In the genomic region with DNA sequence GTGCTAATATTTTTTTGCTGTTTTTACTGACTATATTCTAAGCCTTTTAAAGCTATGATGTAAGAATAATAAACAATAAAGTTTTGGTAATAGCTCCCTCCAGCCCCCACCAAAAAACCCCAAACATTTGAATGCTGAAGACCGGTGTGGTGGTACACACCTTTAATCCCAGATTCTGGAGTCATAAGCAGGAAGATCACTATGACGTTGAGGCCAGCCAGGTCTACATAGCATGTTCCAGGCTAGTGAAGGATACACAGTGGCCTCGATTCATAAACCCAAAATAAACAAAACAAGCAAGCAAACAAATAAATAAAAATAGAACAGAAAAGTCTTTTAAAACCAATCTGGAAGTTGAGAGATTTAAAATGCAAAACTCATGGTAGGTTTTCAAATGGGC, we compare ENCODE assay signal across 8 mouse cellular contexts. TPM values are rescaled to one million over a fixed set of nuclear protein-coding genes. Genes with fewer than 3 reads are reported as not detected.
DNase-seq lines count a peak whose midpoint lies in the region; ATAC-seq and TF ChIP-seq lines count a peak whose summit lies in the region.

No protein-coding gene starts in this region.

- H3K27ac ChIP-seq in lung, embryonic 14.5 days (ENCODE audit: low read depth) = no peak overlapping the region
- H3K27ac ChIP-seq in limb, embryonic 13.5 days = no peak overlapping the region
- H3K27ac ChIP-seq in stomach, embryonic 14.5 days (ENCODE audit: low read length) = no peak overlapping the region

- WGBS in lung, embryonic 14.5 days = 80% methylated on average over 3 of the region's 3 CpGs
- WGBS in limb, embryonic 13.5 days = 80% methylated on average over 3 of the region's 3 CpGs
- WGBS in stomach, embryonic 14.5 days = 76% methylated on average over 3 of the region's 3 CpGs

- peak overlapping the region; percentile 13 for H3K4me2 ChIP-seq in lung, embryonic 14.5 days
- peak overlapping the region; percentile 84 for H3K4me2 ChIP-seq in limb, embryonic 13.5 days (replicated peaks)
- 0 out of 2 replicates have a peak overlapping the region, but pooled peaks have one; percentile 21 for H3K4me2 ChIP-seq in stomach, embryonic 14.5 days (replicated peaks; ENCODE audit: low read depth, low read length)

- H3K4me3 ChIP-seq in lung, embryonic 14.5 days (ENCODE audit: low read depth, low read length) = no peak overlapping the region
- no peak overlapping the region for H3K4me3 ChIP-seq in limb, embryonic 13.5 days
- H3K4me3 ChIP-seq in stomach, embryonic 14.5 days (ENCODE audit: low read depth, low read length) = no peak overlapping the region

- TF ChIP-seq CTCF in lung, embryonic 14.5 days (IDR thresholded peaks at IDR 0.05; ENCODE audit: low read depth) = no peak

- peak; percentile 19; the same call in 1 of the 2 replicates for ATAC-seq in lung, embryonic 14.5 days (ENCODE audit: insufficient read depth)
- 0 out of 2 replicates have a peak, but pooled peaks have one; percentile 26 for ATAC-seq in limb, embryonic 13.5 days (ENCODE audit: low FRiP score, low read depth)
- ATAC-seq in stomach, embryonic 14.5 days (ENCODE audit: insufficient number of reproducible peaks, insufficient read depth, low FRiP score, low read depth) = no peak

- H3K27me3 ChIP-seq in lung, embryonic 14.5 days (ENCODE audit: insufficient read depth, low read length) = no peaks in the 10 kb centered on the region
- peaks cover 3% of the 10 kb centered on the region; the same call in 1 of the 2 replicates for H3K27me3 ChIP-seq in limb, embryonic 13.5 days
- H3K27me3 ChIP-seq in stomach, embryonic 14.5 days (ENCODE audit: control insufficient read depth, insufficient read depth, low read length) = no peaks in the 10 kb centered on the region

- H3K9me3 ChIP-seq in lung, embryonic 14.5 days (ENCODE audit: low read depth, low read length) = no peaks in the 10 kb centered on the region
- H3K9me3 ChIP-seq in limb, embryonic 13.5 days = no peaks in the 10 kb centered on the region
- H3K9me3 ChIP-seq in stomach, embryonic 14.5 days (ENCODE audit: control insufficient read depth, low read depth, low read length) = no peaks in the 10 kb centered on the region

- DNase-seq in cerebellum, adult 9-11 months = peak; percentile 29
- DNase-seq in cerebellum, postnatal 25 days = no peak
- DNase-seq in lung, embryonic 14.5 days = no peak
- DNase-seq in lung, postnatal 4 days = no peak
- DNase-seq in urinary bladder, postnatal 36 days (ENCODE audit: low spot score in 2 of 2) = no peak
- no peak for DNase-seq in urinary bladder, adult 18-20 months (ENCODE audit: low spot score in 2 of 2)

- no peak overlapping the region for H3K9ac ChIP-seq in lung, embryonic 14.5 days
- H3K9ac ChIP-seq in limb, embryonic 13.5 days = no peak overlapping the region
- no peak overlapping the region for H3K9ac ChIP-seq in stomach, embryonic 14.5 days (replicated peaks; ENCODE audit: low read depth, low read length)

- peaks cover 4% of the 10 kb centered on the region; the same call in 1 of the 2 replicates for H3K4me1 ChIP-seq in lung, embryonic 14.5 days (ENCODE audit: insufficient read depth)
- H3K4me1 ChIP-seq in limb, embryonic 13.5 days = peaks cover 8% of the 10 kb centered on the region
- peaks cover 5% of the 10 kb centered on the region; the same call in 1 of the 2 replicates for H3K4me1 ChIP-seq in stomach, embryonic 14.5 days (ENCODE audit: control insufficient read depth, insufficient read depth, low read length)

- H3K36me3 ChIP-seq in lung, embryonic 14.5 days (ENCODE audit: insufficient read depth) = peaks cover 8% of the 10 kb centered on the region; the same call in 1 of the 2 replicates
- peaks cover 10% of the 10 kb centered on the region for H3K36me3 ChIP-seq in limb, embryonic 13.5 days
- H3K36me3 ChIP-seq in stomach, embryonic 14.5 days (ENCODE audit: control insufficient read depth, insufficient read depth, low read length) = 0 out of 2 replicates have a peak, but pooled peaks cover 3% of the 10 kb centered on the region

RNA-seq across cellular contexts. Expression of a gene that starts 0.5 kb away (rescaled TPM):
- 53.9 and 55.6 TPM in 2 replicates for polyA plus RNA-seq in lung, embryonic 14.5 days (2014; fragmentation: Nextera tagmentation; extraction: Ambion mirVana)
- polyA plus RNA-seq in limb, embryonic 13.5 days (2015; fragmentation: Nextera tagmentation; extraction: Ambion mirVana) = 45.0 and 48.7 TPM in 2 replicates
- 48.7 and 49.2 TPM in 2 replicates for polyA plus RNA-seq in stomach, embryonic 14.5 days (2014; fragmentation: Nextera tagmentation; extraction: Ambion mirVana)

RNA-seq across cellular contexts. Expression of a gene that starts 30.5 kb away (rescaled TPM):
- 1.5 and 3.0 TPM in 2 replicates for polyA plus RNA-seq in lung, embryonic 14.5 days (2014; fragmentation: Nextera tagmentation; extraction: Ambion mirVana)
- 1.3 and 2.7 TPM in 2 replicates for polyA plus RNA-seq in limb, embryonic 13.5 days (2015; fragmentation: Nextera tagmentation; extraction: Ambion mirVana)
- polyA plus RNA-seq in stomach, embryonic 14.5 days (2014; fragmentation: Nextera tagmentation; extraction: Ambion mirVana) = 8.2 and 13.6 TPM in 2 replicates

Comparison
In these comparisons a context has a peak if more than half of its experiments do, and no peak if none do; other contexts are left out.
1. H3K4me2 ChIP-seq: peak in every context shown above with its lines; median percentile 84 in limb, embryonic 13.5 days; 21 in stomach, embryonic 14.5 days; 13 in lung, embryonic 14.5 days.